Mouse (Mus musculus) pancreas, adult 10 weeks (tissue): Measurements from ENCODE around the gene Defb25. TPM values are rescaled to one million over a fixed set of nuclear protein-coding genes. Genes with fewer than 3 reads are reported as not detected.

Experiments used
- polyA plus RNA-seq: library from polyadenylated mRNA; stranded (reverse); fragments of 350-450 nt; fragmentation: Illumina TruSeq; extraction: RNeasy Lipid Tissue Mini Kit (QIAGEN cat#74804); gene quantifications from one replicate; pipeline ENCODE4 v1.2.3, GENCODE M21; 2015; ENCODE audit warnings: low read depth, low replicate concordance; ENCODE audit not compliant: insufficient read depth

Defb25 gene
- polyA plus RNA-seq: not detected

DNA sequence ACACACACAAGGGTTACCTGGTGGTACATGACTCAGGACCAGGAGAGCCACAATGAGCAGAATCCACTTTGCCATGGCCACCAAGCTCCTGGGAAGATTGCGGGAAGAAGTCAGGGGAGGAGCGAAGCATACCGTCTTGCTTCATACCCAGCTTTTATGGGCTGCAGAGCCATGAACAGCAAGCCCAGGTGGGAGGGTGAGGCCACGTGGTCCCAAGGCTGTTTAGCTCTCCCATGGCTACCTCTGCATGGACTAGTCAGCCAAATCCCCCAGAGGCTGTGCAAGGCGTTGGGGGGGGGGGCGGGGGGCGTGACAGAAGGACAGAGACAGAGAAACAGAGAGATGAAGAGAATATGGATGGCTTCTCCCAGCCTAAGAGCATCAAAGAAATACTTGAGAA, at the start of gene Defb25:
TSS of gene Defb25 (minus strand) at position 101 of the 400 bp plus-strand sequence.

DNA sequence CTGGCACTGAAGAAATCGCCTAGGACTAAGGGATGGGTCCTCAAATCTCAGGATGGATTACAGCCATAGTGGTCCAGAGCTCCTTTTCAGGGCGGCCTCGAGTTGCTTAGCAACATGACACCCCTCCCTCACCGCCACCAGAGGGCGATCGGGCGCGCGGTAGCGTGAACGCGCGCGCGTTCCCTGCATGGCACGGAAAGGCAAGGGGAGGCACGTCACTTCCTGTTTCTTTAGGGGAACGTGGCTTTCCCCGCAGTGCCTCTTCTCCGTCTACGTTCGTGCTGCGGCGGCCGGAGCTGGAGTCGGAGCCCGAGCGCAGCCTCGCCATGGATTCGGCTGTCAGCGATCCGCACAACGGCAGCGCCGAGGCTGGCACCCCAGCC, 46.4 kb upstream of the Defb25 start, which contains the start of gene H13:
TSS of gene H13 (plus strand) at position 206 of the 383 bp plus-strand sequence.

DNA sequence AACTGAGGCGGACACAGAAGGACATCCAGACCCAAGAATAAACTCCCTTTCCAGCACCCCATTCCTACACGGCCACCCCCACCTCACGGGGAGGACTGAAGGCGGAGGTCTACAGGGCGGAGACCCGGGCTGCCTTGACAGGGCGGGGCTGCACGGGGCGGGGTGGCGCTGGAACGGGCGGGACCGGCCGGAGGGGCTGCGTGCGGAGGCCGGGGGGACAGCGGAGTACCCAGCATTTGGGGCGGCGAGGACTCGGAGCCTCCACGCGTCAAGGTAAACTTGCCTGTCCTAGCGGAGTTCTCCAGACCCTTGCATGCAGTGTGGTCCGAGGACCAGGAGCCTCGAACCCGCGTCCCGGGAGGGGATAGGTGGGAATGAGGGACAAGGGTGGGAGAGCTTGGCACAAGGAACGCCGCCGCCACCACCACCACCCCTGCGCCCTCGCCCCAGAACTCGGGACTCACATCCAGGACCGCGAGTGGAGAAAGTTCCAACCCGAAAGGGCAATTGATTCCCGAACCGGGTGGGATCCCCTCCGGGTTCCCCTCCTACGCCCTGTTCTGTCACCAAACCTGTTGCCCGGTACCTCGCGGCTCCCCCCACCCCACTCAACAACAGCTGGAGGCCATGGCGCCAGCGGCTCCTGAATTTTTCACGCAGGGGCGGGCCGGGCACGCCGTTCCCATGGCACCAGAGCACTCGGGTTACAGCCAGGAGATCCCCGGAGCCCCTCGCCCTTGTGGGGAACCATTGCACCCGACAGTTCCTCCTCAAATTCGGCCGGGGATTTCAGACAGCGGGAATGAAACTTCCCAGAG, 4.1 kb upstream of the Defb25 start, which contains the start of gene Rem1:
TSS of gene Rem1 (plus strand) at position 178 of the 818 bp plus-strand sequence.

DNA sequence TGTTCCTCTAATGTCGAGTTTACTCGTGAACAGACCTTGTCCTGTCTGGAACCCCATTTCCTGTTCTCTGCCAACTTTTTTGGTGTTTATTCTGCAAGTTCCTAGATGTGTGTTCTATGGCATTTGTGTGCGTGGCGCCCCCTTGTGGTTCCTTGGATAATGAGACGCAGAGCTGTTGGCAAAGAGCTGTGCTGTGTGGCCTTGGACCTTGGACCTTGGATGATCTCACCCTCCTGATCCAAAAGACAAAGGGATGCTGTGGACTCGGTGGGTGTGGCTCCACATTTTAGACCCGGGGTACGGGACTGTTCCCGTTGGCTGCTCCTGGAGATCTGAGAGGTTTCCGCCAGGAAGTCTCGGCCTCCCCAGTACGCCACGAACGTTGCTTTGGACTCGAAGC, 18.8 kb downstream of the Defb25 start, which contains the start of gene Defb36:
TSS of gene Defb36 (plus strand) at position 271 of the 400 bp plus-strand sequence.

DNA sequence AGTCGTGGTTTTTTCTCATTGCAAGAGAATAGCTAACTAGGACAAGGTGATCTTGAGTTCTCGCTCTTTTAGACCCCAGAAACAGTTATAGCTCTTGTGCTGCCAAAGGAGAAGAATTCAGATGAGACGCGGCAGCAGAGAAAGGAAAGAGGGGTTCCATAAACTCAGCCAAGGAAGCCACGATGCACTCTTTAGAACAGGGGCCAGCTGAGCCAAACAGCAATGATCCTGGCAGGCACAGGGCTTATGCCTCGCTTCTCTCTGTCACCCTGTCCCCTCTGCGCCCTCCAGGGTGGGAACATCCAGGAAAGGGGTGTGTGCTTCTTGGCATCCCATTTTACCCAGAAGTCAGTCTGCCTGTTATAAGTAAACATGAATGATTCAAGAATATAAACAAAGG, 23.6 kb downstream of the Defb25 start, which contains the start of gene Defb45:
TSS of gene Defb45 (minus strand) at position 101 of the 400 bp plus-strand sequence.

DNA sequence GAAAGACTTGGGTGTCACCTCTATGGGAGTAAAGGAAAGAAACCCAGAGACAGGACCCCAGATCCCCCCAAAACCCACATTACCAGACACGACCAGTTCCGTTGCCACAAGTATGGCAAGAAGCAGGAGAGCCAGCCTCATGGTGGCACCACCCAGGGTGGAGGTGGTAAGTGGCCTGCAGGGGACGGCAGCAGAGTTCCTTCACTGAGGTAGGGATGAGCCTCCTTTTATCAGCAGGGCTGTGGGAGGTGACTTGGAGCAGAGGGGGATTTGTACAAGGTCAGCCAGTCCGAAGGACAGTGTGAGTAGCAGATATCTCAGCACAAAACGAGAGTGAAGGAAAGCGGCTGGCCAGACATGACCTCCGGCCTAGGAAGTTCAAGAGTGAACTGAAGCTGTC, 42.7 kb downstream of the Defb25 start, which contains the start of gene Defb19:
TSS of gene Defb19 (minus strand) at position 206 of the 400 bp plus-strand sequence.

Other genes starting within 250 kb of the Defb25 start
- gene Nrsn2, start 246.4 kb downstream of the Defb25 start, polyA plus RNA-seq: not detected
- 1.8 TPM for gene Sox12, start 225.0 kb downstream of the Defb25 start, polyA plus RNA-seq
- gene Zcchc3, start 208.0 kb downstream of the Defb25 start, polyA plus RNA-seq: 1.1 TPM
- gene 6820408C15Rik, start 207.5 kb downstream of the Defb25 start, polyA plus RNA-seq: not detected
- not detected for gene Defb23, start 158.4 kb downstream of the Defb25 start, polyA plus RNA-seq
- gene Defb20, start 146.0 kb downstream of the Defb25 start, polyA plus RNA-seq: not detected
- gene Defb22, start 132.9 kb downstream of the Defb25 start, polyA plus RNA-seq: not detected
- gene Defb26, start 111.4 kb downstream of the Defb25 start, polyA plus RNA-seq: not detected
- not detected for gene Defb28, start 104.8 kb downstream of the Defb25 start, polyA plus RNA-seq
- gene Defb29, start 83.0 kb downstream of the Defb25 start, polyA plus RNA-seq: not detected
- gene Gm17416, start 53.7 kb downstream of the Defb25 start, polyA plus RNA-seq: not detected
- gene Defb21, start 50.3 kb downstream of the Defb25 start, polyA plus RNA-seq: not detected
- not detected for gene Defb19, start 42.7 kb downstream of the Defb25 start, polyA plus RNA-seq
- gene Defb45, start 23.7 kb downstream of the Defb25 start, polyA plus RNA-seq: not detected
- not detected for gene Defb36, start 18.7 kb downstream of the Defb25 start, polyA plus RNA-seq
- 3.5 TPM for gene Rem1, start 3.9 kb upstream of the Defb25 start, polyA plus RNA-seq
- 32.3 TPM for gene H13, start 46.4 kb upstream of the Defb25 start, polyA plus RNA-seq
- 4.3 TPM for gene Mcts2, start 64.0 kb upstream of the Defb25 start, polyA plus RNA-seq
- gene Id1, start 113.2 kb upstream of the Defb25 start, polyA plus RNA-seq: 35.6 TPM
- gene Cox4i2, start 131.1 kb upstream of the Defb25 start, polyA plus RNA-seq: not detected
- gene Bcl2l1, start 208.7 kb upstream of the Defb25 start, polyA plus RNA-seq: 13.2 TPM
- not detected for gene Tpx2, start 224.9 kb upstream of the Defb25 start, polyA plus RNA-seq